Mouse (Mus musculus): ENCODE results near the gene Wdr53. TPM values are rescaled to one million over a fixed set of nuclear protein-coding genes. Genes with fewer than 3 reads are reported as not detected.

Wdr53 gene
- total and polyA plus RNA-seq, 3 experiments = 18.0 to 20.9 TPM; not detected in 1

Other genes with a start within 250 kb of the Wdr53 start
- gene Senp5, start 243.9 kb upstream of the Wdr53 start, total RNA-seq (2012; rRNA removed) = 9.2 and 10.3 TPM in 2 replicates
- gene Senp5, start 243.9 kb upstream of the Wdr53 start, polyA plus RNA-seq (2012; ENCODE audit: insufficient read depth in 1 of 2, insufficient read length in 2 of 2, low read depth in 1 of 2, low replicate concordance in 2 of 2, missing spikeins in 1 of 2) = 10 to 100 TPM in 1 of 2 experiments, not detected in 1; 12.5 TPM
- 23.0 and 23.4 TPM in 2 replicates for gene Pak2, start 167.9 kb upstream of the Wdr53 start, total RNA-seq (2012; rRNA removed)
- 10 to 100 TPM; 34.1 to 67.2 TPM for gene Pak2, start 167.9 kb upstream of the Wdr53 start, polyA plus RNA-seq (2012; ENCODE audit: insufficient read depth in 1 of 2, insufficient read length in 2 of 2, low read depth in 1 of 2, low replicate concordance in 2 of 2, missing spikeins in 1 of 2)
- 22.3 and 24.0 TPM in 2 replicates for gene Pigx, start 147.5 kb upstream of the Wdr53 start, total RNA-seq (2012; rRNA removed)
- gene Pigx, start 147.5 kb upstream of the Wdr53 start, polyA plus RNA-seq (2012; ENCODE audit: insufficient read depth in 1 of 2, insufficient read length in 2 of 2, low read depth in 1 of 2, low replicate concordance in 2 of 2, missing spikeins in 1 of 2) = 10 to 100 TPM in 1 of 2 experiments, not detected in 1; 29.5 TPM
- 7.1 and 7.3 TPM in 2 replicates for gene Cep19, start 147.4 kb upstream of the Wdr53 start, total RNA-seq (2012; rRNA removed)
- 1 to 10 TPM in 1 of 2 experiments, not detected in 1; 8.7 TPM for gene Cep19, start 147.4 kb upstream of the Wdr53 start, polyA plus RNA-seq (2012; ENCODE audit: insufficient read depth in 1 of 2, insufficient read length in 2 of 2, low read depth in 1 of 2, low replicate concordance in 2 of 2, missing spikeins in 1 of 2)
- 56.1 and 59.8 TPM in 2 replicates for gene Nrros, start 81.6 kb upstream of the Wdr53 start, total RNA-seq (2012; rRNA removed)
- gene Nrros, start 81.6 kb upstream of the Wdr53 start, polyA plus RNA-seq (2012; ENCODE audit: insufficient read depth in 1 of 2, insufficient read length in 2 of 2, low read depth in 1 of 2, low replicate concordance in 2 of 2, missing spikeins in 1 of 2) = 10 to 100 TPM in 1 of 2 experiments, not detected in 1; 55.9 TPM
- gene Bex6, start 67.4 kb upstream of the Wdr53 start, total RNA-seq (2012; rRNA removed) = not detected in 2 replicates
- gene Bex6, start 67.4 kb upstream of the Wdr53 start, polyA plus RNA-seq (2012; ENCODE audit: insufficient read depth in 1 of 2, insufficient read length in 2 of 2, low read depth in 1 of 2, low replicate concordance in 2 of 2, missing spikeins in 1 of 2) = not detected
- 17.5 and 19.3 TPM in 2 replicates for gene Fbxo45, start 69 bp upstream of the Wdr53 start, total RNA-seq (2012; rRNA removed)
- gene Fbxo45, start 69 bp upstream of the Wdr53 start, polyA plus RNA-seq (2012; ENCODE audit: insufficient read depth in 1 of 2, insufficient read length in 2 of 2, low read depth in 1 of 2, low replicate concordance in 2 of 2, missing spikeins in 1 of 2) = 10 to 100 TPM in 1 of 2 experiments, not detected in 1; 15.4 TPM
- not detected in 2 replicates for gene Smco1, start 24.2 kb downstream of the Wdr53 start, total RNA-seq (2012; rRNA removed)
- gene Smco1, start 24.2 kb downstream of the Wdr53 start, polyA plus RNA-seq (2012; ENCODE audit: insufficient read depth in 1 of 2, insufficient read length in 2 of 2, low read depth in 1 of 2, low replicate concordance in 2 of 2, missing spikeins in 1 of 2) = not detected
- 17.6 TPM in 2 replicates for gene Rnf168, start 30.2 kb downstream of the Wdr53 start, total RNA-seq (2012; rRNA removed)
- 10 to 100 TPM; 14.9 to 61.5 TPM for gene Rnf168, start 30.2 kb downstream of the Wdr53 start, polyA plus RNA-seq (2012; ENCODE audit: insufficient read depth in 1 of 2, insufficient read length in 2 of 2, low read depth in 1 of 2, low replicate concordance in 2 of 2, missing spikeins in 1 of 2)
- 8.1 and 8.9 TPM in 2 replicates for gene Ubxn7, start 85.0 kb downstream of the Wdr53 start, total RNA-seq (2012; rRNA removed)
- gene Ubxn7, start 85.0 kb downstream of the Wdr53 start, polyA plus RNA-seq (2012; ENCODE audit: insufficient read depth in 1 of 2, insufficient read length in 2 of 2, low read depth in 1 of 2, low replicate concordance in 2 of 2, missing spikeins in 1 of 2) = 10 to 100 TPM; 11.0 to 51.2 TPM
- not detected in 2 replicates for gene Tm4sf19, start 153.3 kb downstream of the Wdr53 start, total RNA-seq (2012; rRNA removed)
- gene Tm4sf19, start 153.3 kb downstream of the Wdr53 start, polyA plus RNA-seq (2012; ENCODE audit: insufficient read depth in 1 of 2, insufficient read length in 2 of 2, low read depth in 1 of 2, low replicate concordance in 2 of 2, missing spikeins in 1 of 2) = under 1 TPM in 1 of 2 experiments, not detected in 1; 0.06 TPM
- gene Tctex1d2, start 172.5 kb downstream of the Wdr53 start, total RNA-seq (2012; rRNA removed) = 13.0 and 14.7 TPM in 2 replicates
- 100 to 1,000 TPM in 1 of 2 experiments, 10 to 100 TPM in 1; 23.7 to 239 TPM for gene Tctex1d2, start 172.5 kb downstream of the Wdr53 start, polyA plus RNA-seq (2012; ENCODE audit: insufficient read depth in 1 of 2, insufficient read length in 2 of 2, low read depth in 1 of 2, low replicate concordance in 2 of 2, missing spikeins in 1 of 2)
- 32.3 and 36.9 TPM in 2 replicates for gene Pcyt1a, start 183.7 kb downstream of the Wdr53 start, total RNA-seq (2012; rRNA removed)
- gene Pcyt1a, start 183.7 kb downstream of the Wdr53 start, polyA plus RNA-seq (2012; ENCODE audit: insufficient read depth in 1 of 2, insufficient read length in 2 of 2, low read depth in 1 of 2, low replicate concordance in 2 of 2, missing spikeins in 1 of 2) = 10 to 100 TPM in 1 of 2 experiments, not detected in 1; 53.7 TPM
- 3.3 and 4.6 TPM in 2 replicates for gene Slc51a, start 240.7 kb downstream of the Wdr53 start, total RNA-seq (2012; rRNA removed)
- 10 to 100 TPM in 1 of 2 experiments, not detected in 1; 14.5 TPM for gene Slc51a, start 240.7 kb downstream of the Wdr53 start, polyA plus RNA-seq (2012; ENCODE audit: insufficient read depth in 1 of 2, insufficient read length in 2 of 2, low read depth in 1 of 2, low replicate concordance in 2 of 2, missing spikeins in 1 of 2)
- gene Zdhhc19, start 249.0 kb downstream of the Wdr53 start, total RNA-seq (2012; rRNA removed) = 0.58 TPM in 1 of 2 replicates, not detected in the other
- gene Zdhhc19, start 249.0 kb downstream of the Wdr53 start, polyA plus RNA-seq (2012; ENCODE audit: insufficient read depth in 1 of 2, insufficient read length in 2 of 2, low read depth in 1 of 2, low replicate concordance in 2 of 2, missing spikeins in 1 of 2) = 1 to 10 TPM in 1 of 2 experiments, not detected in 1; 1.4 TPM

Data from MEL (cell line).